Comparison of ENCODE assay signal across 8 mouse cellular contexts in genomic region chr19:23960275-23960674, GRCm38 (mm10).
A peak's percentile ranks its signal among the peaks of the same experiment; 100 is the strongest.
DNase-seq lines count a peak whose midpoint lies in the region; ATAC-seq and TF ChIP-seq lines count a peak whose summit lies in the region.
"Had no signal": no experiment of that assay in that cellular context is flagged by ENCODE, and none has a peak within 500 bp of the region (broad histone marks: within the 10 kb centered on the region; RNA-seq: fewer than 3 reads in every experiment).

No protein-coding gene starts in this region.

- H3K9me3 ChIP-seq in lung, postnatal 0 days (ENCODE audit: low read length): no peaks in the 10 kb centered on the region
- no peaks in the 10 kb centered on the region for H3K9me3 ChIP-seq in forebrain, embryonic 13.5 days (replicated peaks)
- H3K9me3 ChIP-seq in hindbrain, embryonic 13.5 days: peaks cover 5% of the 10 kb centered on the region; the same call in 1 of the 2 replicates
- H3K9me3 ChIP-seq in midbrain, embryonic 11.5 days (ENCODE audit: control insufficient read depth, low read length): no peaks in the 10 kb centered on the region
- H3K9me3 ChIP-seq: embryonic facial prominence, embryonic 15.5 days had no signal

- WGBS in lung, postnatal 0 days: 52% methylated on average over 3 of the region's 3 CpGs
- 12% methylated on average over 3 of the region's 3 CpGs for WGBS in forebrain, embryonic 13.5 days
- 17% methylated on average over 3 of the region's 3 CpGs for WGBS in hindbrain, embryonic 13.5 days
- 47% methylated on average over 3 of the region's 3 CpGs for WGBS in midbrain, embryonic 11.5 days

- H3K9ac ChIP-seq in lung, postnatal 0 days (replicated peaks; ENCODE audit: low read depth): no peak overlapping the region
- H3K9ac ChIP-seq in forebrain, embryonic 13.5 days: no peak overlapping the region
- H3K9ac ChIP-seq in hindbrain, embryonic 13.5 days: 0 out of 2 replicates have a peak overlapping the region, but pooled peaks have one; percentile 35
- H3K9ac ChIP-seq in midbrain, embryonic 11.5 days (ENCODE audit: low read length): no peak overlapping the region
- H3K9ac ChIP-seq: embryonic facial prominence, embryonic 15.5 days had no signal

- H3K4me3 ChIP-seq in lung, postnatal 0 days (ENCODE audit: low read depth, low read length): no peak overlapping the region
- H3K4me3 ChIP-seq in forebrain, embryonic 13.5 days: no peak overlapping the region
- no peak overlapping the region for H3K4me3 ChIP-seq in hindbrain, embryonic 13.5 days
- no peak overlapping the region for H3K4me3 ChIP-seq in midbrain, embryonic 11.5 days (ENCODE audit: low read depth, low read length)
- H3K4me3 ChIP-seq: embryonic facial prominence, embryonic 15.5 days had no signal

- DNase-seq in lung, postnatal 0 days (ENCODE audit: low spot score): peak; percentile 43
- DNase-seq in lung, postnatal 25 days (ENCODE audit: low spot score): no peak
- DNase-seq in midbrain, embryonic 11.5 days (ENCODE audit: low spot score, missing footprints): no peak
- DNase-seq in layer of hippocampus, adult 9-11 months: no peak

- H3K27me3 ChIP-seq in lung, postnatal 0 days (replicated peaks; ENCODE audit: insufficient read depth, low read length): no peaks in the 10 kb centered on the region
- H3K27me3 ChIP-seq in forebrain, embryonic 13.5 days: no peaks in the 10 kb centered on the region
- H3K27me3 ChIP-seq in hindbrain, embryonic 13.5 days: no peaks in the 10 kb centered on the region
- H3K27me3 ChIP-seq in midbrain, embryonic 11.5 days (ENCODE audit: control insufficient read depth, insufficient read depth, low read length): no peaks in the 10 kb centered on the region
- H3K27me3 ChIP-seq: embryonic facial prominence, embryonic 15.5 days had no signal

- TF ChIP-seq EP300 in lung, postnatal 0 days (IDR thresholded peaks at IDR 0.05): no peak

- H3K4me1 ChIP-seq in lung, postnatal 0 days (ENCODE audit: insufficient read depth, low read depth, low read length): no peaks in the 10 kb centered on the region
- peaks cover 26% of the 10 kb centered on the region for H3K4me1 ChIP-seq in forebrain, embryonic 13.5 days
- H3K4me1 ChIP-seq in hindbrain, embryonic 13.5 days (replicated peaks): peaks cover 25% of the 10 kb centered on the region
- H3K4me1 ChIP-seq in midbrain, embryonic 11.5 days (ENCODE audit: control insufficient read depth, insufficient read depth, low read length): peaks cover 4% of the 10 kb centered on the region; the same call in 1 of the 2 replicates

- H3K27ac ChIP-seq in lung, postnatal 0 days (ENCODE audit: low read length): no peak overlapping the region
- peak overlapping the region; percentile 74 for H3K27ac ChIP-seq in forebrain, embryonic 13.5 days
- H3K27ac ChIP-seq in hindbrain, embryonic 13.5 days: peak overlapping the region; percentile 63
- peak overlapping the region; percentile 14; the same call in 1 of the 2 replicates for H3K27ac ChIP-seq in midbrain, embryonic 11.5 days (ENCODE audit: low read depth, low read length)
- H3K27ac ChIP-seq: embryonic facial prominence, embryonic 15.5 days had no signal

- no peak for ATAC-seq in lung, postnatal 0 days
- ATAC-seq in forebrain, embryonic 13.5 days: peak; percentile 51
- peak; percentile 32 for ATAC-seq in hindbrain, embryonic 13.5 days (ENCODE audit: low FRiP score)
- ATAC-seq in midbrain, embryonic 11.5 days (ENCODE audit: low FRiP score): 0 out of 2 replicates have a peak, but pooled peaks have one; percentile 14
- ATAC-seq in megakaryocyte progenitor cell, adult 5-6 weeks (replicated peaks; ENCODE audit: poor library complexity): no peak

- H3K4me2 ChIP-seq in lung, postnatal 0 days (replicated peaks; ENCODE audit: low read depth, low read length): no peak overlapping the region
- H3K4me2 ChIP-seq in forebrain, embryonic 13.5 days: peak overlapping the region; percentile 2; the same call in 1 of the 2 replicates
- no peak overlapping the region for H3K4me2 ChIP-seq in hindbrain, embryonic 13.5 days
- H3K4me2 ChIP-seq in midbrain, embryonic 11.5 days: no peak overlapping the region
- H3K4me2 ChIP-seq: embryonic facial prominence, embryonic 15.5 days had no signal

- no peak for TF ChIP-seq CTCF in lung, postnatal 0 days (IDR thresholded peaks at IDR 0.05)

- no peaks in the 10 kb centered on the region for H3K36me3 ChIP-seq in lung, postnatal 0 days (ENCODE audit: insufficient read depth, low read length)
- H3K36me3 ChIP-seq in forebrain, embryonic 13.5 days (ENCODE audit: poor library complexity, severe bottlenecking): no peaks in the 10 kb centered on the region
- H3K36me3 ChIP-seq in hindbrain, embryonic 13.5 days: no peaks in the 10 kb centered on the region
- H3K36me3 ChIP-seq in midbrain, embryonic 11.5 days (ENCODE audit: control insufficient read depth, insufficient read depth, low read length): no peaks in the 10 kb centered on the region
- H3K36me3 ChIP-seq: embryonic facial prominence, embryonic 15.5 days had no signal

Comparison
In these comparisons a context has a peak if more than half of its experiments do, and no peak if none do; other contexts are left out.
1. ATAC-seq: peak in forebrain, embryonic 13.5 days (single experiment), hindbrain, embryonic 13.5 days (single experiment) and midbrain, embryonic 11.5 days (single experiment); none in lung, postnatal 0 days (single experiment) and megakaryocyte progenitor cell, adult 5-6 weeks (single experiment).